Mouse (Mus musculus): Measurements from ENCODE around the gene Atg4a-ps. TPM values are rescaled to one million over a fixed set of nuclear protein-coding genes. Genes with fewer than 3 reads are reported as not detected.

Atg4a-ps gene
- polyA plus RNA-seq, 1 experiment from 2014 or later = 0.06 TPM

GRCm38 (mm10) chr3:103625169-103625568 is 20.7 kb downstream of the Atg4a-ps start:
- 79% methylated on average over 13 of the region's 13 CpGs for WGBS
- no peaks in the 10 kb centered on the region for H3K36me3 ChIP-seq
- H3K9ac ChIP-seq = no peak overlapping the region
- H3K4me1 ChIP-seq = no peaks in the 10 kb centered on the region
- H3K4me3 ChIP-seq = no peak overlapping the region
- no peak for ATAC-seq (ENCODE audit: insufficient number of reproducible peaks, low FRiP score, low TSS enrichment, low read depth)
- H3K27me3 ChIP-seq = no peaks in the 10 kb centered on the region
- no peaks in the 10 kb centered on the region for H3K9me3 ChIP-seq
- no peak overlapping the region for H3K4me2 ChIP-seq
- H3K27ac ChIP-seq = no peak overlapping the region

GRCm38 (mm10) chr3:103624591-103625051 is 21.2 kb downstream of the Atg4a-ps start:
- 50% methylated on average over 5 of the region's 5 CpGs for WGBS
- Histone ChIP-seq H3K4me1 (no peaks in the 10 kb centered on the region), H3K36me3 (no peaks in the 10 kb centered on the region), H3K4me3 (no peak overlapping the region), H3K9ac (no peak overlapping the region), H3K4me2 (no peak overlapping the region), H3K9me3 (no peaks in the 10 kb centered on the region), H3K27me3 (no peaks in the 10 kb centered on the region), H3K27ac (no peak overlapping the region)
- no peak for ATAC-seq (ENCODE audit: insufficient number of reproducible peaks, low FRiP score, low TSS enrichment, low read depth)

- no peak for ATAC-seq (ENCODE audit: insufficient number of reproducible peaks, low FRiP score, low TSS enrichment, low read depth)
- no peaks in the 10 kb centered on the region for H3K36me3 ChIP-seq
- no peak overlapping the region for H3K27ac ChIP-seq
- no peak overlapping the region for H3K4me2 ChIP-seq
- no peaks in the 10 kb centered on the region for H3K27me3 ChIP-seq
- 86% methylated on average over 10 of the region's 10 CpGs for WGBS
- no peaks in the 10 kb centered on the region for H3K4me1 ChIP-seq
- no peak overlapping the region for H3K4me3 ChIP-seq
- no peaks in the 10 kb centered on the region for H3K9me3 ChIP-seq
- H3K9ac ChIP-seq = no peak overlapping the region
Observed at GRCm38 (mm10) chr3:103623893-103624470, 21.9 kb downstream of the Atg4a-ps start.

- H3K27me3 ChIP-seq = no peaks in the 10 kb centered on the region
- H3K36me3 ChIP-seq = no peaks in the 10 kb centered on the region
- H3K27ac ChIP-seq = no peak overlapping the region
- no peaks in the 10 kb centered on the region for H3K4me1 ChIP-seq
- H3K4me3 ChIP-seq = no peak overlapping the region
- WGBS = 53% methylated on average over 11 of the region's 11 CpGs
- no peak overlapping the region for H3K9ac ChIP-seq
- no peak overlapping the region for H3K4me2 ChIP-seq
- no peaks in the 10 kb centered on the region for H3K9me3 ChIP-seq
- ATAC-seq (ENCODE audit: insufficient number of reproducible peaks, low FRiP score, low TSS enrichment, low read depth) = no peak
Observed at GRCm38 (mm10) chr3:103620101-103620500, 25.8 kb downstream of the Atg4a-ps start.

GRCm38 (mm10) chr3:103616981-103617380 is 28.9 kb downstream of the Atg4a-ps start:
- WGBS = 16% methylated on average over 6 of the region's 6 CpGs
- Histone ChIP-seq H3K36me3 (no peaks in the 10 kb centered on the region), H3K4me3 (no peak overlapping the region), H3K27me3 (no peaks in the 10 kb centered on the region), H3K4me1 (no peaks in the 10 kb centered on the region), H3K9ac (no peak overlapping the region), H3K4me2 (no peak overlapping the region), H3K9me3 (no peaks in the 10 kb centered on the region), H3K27ac (no peak overlapping the region)
- ATAC-seq (ENCODE audit: insufficient number of reproducible peaks, low FRiP score, low TSS enrichment, low read depth) = no peak

- H3K27me3 ChIP-seq = no peaks in the 10 kb centered on the region
- H3K4me2 ChIP-seq = no peak overlapping the region
- no peaks in the 10 kb centered on the region for H3K4me1 ChIP-seq
- H3K9ac ChIP-seq = no peak overlapping the region
- no peak for ATAC-seq (ENCODE audit: insufficient number of reproducible peaks, low FRiP score, low TSS enrichment, low read depth)
- H3K9me3 ChIP-seq = no peaks in the 10 kb centered on the region
- no peak overlapping the region for H3K27ac ChIP-seq
- WGBS = 49% methylated on average over 4 of the region's 4 CpGs
- no peak overlapping the region for H3K4me3 ChIP-seq
- no peaks in the 10 kb centered on the region for H3K36me3 ChIP-seq
Observed at GRCm38 (mm10) chr3:103615621-103616020, 30.2 kb downstream of the Atg4a-ps start.

- Histone ChIP-seq H3K9ac (no peak overlapping the region), H3K9me3 (no peaks in the 10 kb centered on the region), H3K27ac (no peak overlapping the region), H3K4me1 (no peaks in the 10 kb centered on the region), H3K36me3 (no peaks in the 10 kb centered on the region), H3K27me3 (no peaks in the 10 kb centered on the region), H3K4me3 (no peak overlapping the region), H3K4me2 (no peak overlapping the region)
- 57% methylated on average over 9 of the region's 9 CpGs for WGBS
- ATAC-seq (ENCODE audit: insufficient number of reproducible peaks, low FRiP score, low TSS enrichment, low read depth) = no peak
Observed at GRCm38 (mm10) chr3:103612636-103613355, 33.1 kb downstream of the Atg4a-ps start.

- no peak overlapping the region for H3K4me3 ChIP-seq
- no peak overlapping the region for H3K4me2 ChIP-seq
- H3K27me3 ChIP-seq = no peaks in the 10 kb centered on the region
- H3K4me1 ChIP-seq = no peaks in the 10 kb centered on the region
- H3K36me3 ChIP-seq = no peaks in the 10 kb centered on the region
- no peak overlapping the region for H3K27ac ChIP-seq
- H3K9me3 ChIP-seq = no peaks in the 10 kb centered on the region
- no peak for ATAC-seq (ENCODE audit: insufficient number of reproducible peaks, low FRiP score, low TSS enrichment, low read depth)
- H3K9ac ChIP-seq = no peak overlapping the region
- WGBS = 90% methylated on average over 5 of the region's 5 CpGs
Observed at GRCm38 (mm10) chr3:103610231-103610630, 35.6 kb downstream of the Atg4a-ps start.

- Histone ChIP-seq H3K4me2 (no peak overlapping the region), H3K36me3 (no peaks in the 10 kb centered on the region), H3K27ac (no peak overlapping the region), H3K4me1 (no peaks in the 10 kb centered on the region), H3K9ac (no peak overlapping the region), H3K27me3 (no peaks in the 10 kb centered on the region), H3K9me3 (no peaks in the 10 kb centered on the region), H3K4me3 (no peak overlapping the region)
- ATAC-seq (ENCODE audit: insufficient number of reproducible peaks, low FRiP score, low TSS enrichment, low read depth) = no peak
- 68% methylated on average over 13 of the region's 13 CpGs for WGBS
Observed at GRCm38 (mm10) chr3:103606660-103607595, 38.9 kb downstream of the Atg4a-ps start.

GRCm38 (mm10) chr3:103606045-103606597 is 39.7 kb downstream of the Atg4a-ps start:
- no peak for ATAC-seq (ENCODE audit: insufficient number of reproducible peaks, low FRiP score, low TSS enrichment, low read depth)
- Histone ChIP-seq H3K9me3 (no peaks in the 10 kb centered on the region), H3K4me1 (peaks cover 3% of the 10 kb centered on the region), H3K4me2 (no peak overlapping the region), H3K36me3 (no peaks in the 10 kb centered on the region), H3K4me3 (no peak overlapping the region), H3K9ac (no peak overlapping the region), H3K27ac (no peak overlapping the region), H3K27me3 (no peaks in the 10 kb centered on the region)
- 85% methylated on average over 6 of the region's 6 CpGs for WGBS

GRCm38 (mm10) chr3:103601561-103601960 is 44.3 kb downstream of the Atg4a-ps start:
- H3K27me3 ChIP-seq = no peaks in the 10 kb centered on the region
- no peak for ATAC-seq (ENCODE audit: insufficient number of reproducible peaks, low FRiP score, low TSS enrichment, low read depth)
- WGBS = 60% methylated on average over 1 of the region's 1 CpGs

More at GRCm38 (mm10) chr3:103601561-103601960, 44.3 kb downstream of the Atg4a-ps start:
- H3K4me1 ChIP-seq = peaks cover 7% of the 10 kb centered on the region
- H3K9ac ChIP-seq = no peak overlapping the region
- H3K27ac ChIP-seq = no peak overlapping the region
- H3K9me3 ChIP-seq = no peaks in the 10 kb centered on the region
- H3K36me3 ChIP-seq = no peaks in the 10 kb centered on the region
- H3K4me2 ChIP-seq = no peak overlapping the region
- no peak overlapping the region for H3K4me3 ChIP-seq

All from limb, embryonic 15.5 days (tissue).